Mouse (Mus musculus): ENCODE results near the gene Dtd1. TPM values are rescaled to one million over a fixed set of nuclear protein-coding genes. Genes with fewer than 3 reads are reported as not detected.

Dtd1 gene
- polyA plus RNA-seq, 2 experiments, result 19.1 to 39.8 TPM

GRCm38 (mm10) chr2:144719294-144719693 lies 119.6 kb downstream of the Dtd1 start:
- no peaks in the 10 kb centered on the region for H3K36me3 ChIP-seq (ENCODE audit: control insufficient read depth, insufficient read depth, low read length)
- no peak for TF ChIP-seq POLR2A (IDR thresholded peaks at IDR 0.05; ENCODE audit: borderline replicate concordance, extremely low read depth, insufficient read depth, insufficient read length)
- no peak overlapping the region for H3K27ac ChIP-seq (replicated peaks; ENCODE audit: low read depth, low read length)
- WGBS, result 61% methylated on average over 5 of the region's 5 CpGs
- DNase-seq (ENCODE audit: low spot score) (no peak), ATAC-seq (ENCODE audit: low FRiP score, low read depth) (peak; percentile 34; the same call in 1 of the 2 replicates)
- no peaks in the 10 kb centered on the region for H3K9me3 ChIP-seq (ENCODE audit: control insufficient read depth, low read length)
- no peak overlapping the region for H3K4me3 ChIP-seq (replicated peaks; ENCODE audit: low read length)
- peaks cover 6% of the 10 kb centered on the region; the same call in 1 of the 2 replicates for H3K4me1 ChIP-seq (ENCODE audit: control insufficient read depth, insufficient read depth, low read length)
- no peak overlapping the region for H3K9ac ChIP-seq (ENCODE audit: low read depth, low read length, severe bottlenecking)
- no peak overlapping the region for H3K4me2 ChIP-seq (replicated peaks; ENCODE audit: low read depth, low read length, severe bottlenecking)
- no peaks in the 10 kb centered on the region for H3K27me3 ChIP-seq (ENCODE audit: control insufficient read depth, insufficient read depth, low read length)

GRCm38 (mm10) chr2:144719718-144720117 lies 120.0 kb downstream of the Dtd1 start:
- WGBS, result 60% methylated on average over 4 of the region's 4 CpGs
- no peak overlapping the region for H3K9ac ChIP-seq (ENCODE audit: low read depth, low read length, severe bottlenecking)
- no peak overlapping the region for H3K4me2 ChIP-seq (replicated peaks; ENCODE audit: low read depth, low read length, severe bottlenecking)
- ATAC-seq (ENCODE audit: low FRiP score, low read depth) (no peak), DNase-seq (ENCODE audit: low spot score) (no peak)
- TF ChIP-seq POLR2A (IDR thresholded peaks at IDR 0.05; ENCODE audit: borderline replicate concordance, extremely low read depth, insufficient read depth, insufficient read length), result no peak
- peaks cover 6% of the 10 kb centered on the region; the same call in 1 of the 2 replicates for H3K4me1 ChIP-seq (ENCODE audit: control insufficient read depth, insufficient read depth, low read length)
- no peaks in the 10 kb centered on the region for H3K36me3 ChIP-seq (ENCODE audit: control insufficient read depth, insufficient read depth, low read length)
- H3K9me3 ChIP-seq (ENCODE audit: control insufficient read depth, low read length), result no peaks in the 10 kb centered on the region
- H3K4me3 ChIP-seq (replicated peaks; ENCODE audit: low read length), result no peak overlapping the region
- no peak overlapping the region for H3K27ac ChIP-seq (replicated peaks; ENCODE audit: low read depth, low read length)
- no peaks in the 10 kb centered on the region for H3K27me3 ChIP-seq (ENCODE audit: control insufficient read depth, insufficient read depth, low read length)

GRCm38 (mm10) chr2:144720407-144720959 lies 120.8 kb downstream of the Dtd1 start:
- TF ChIP-seq POLR2A (IDR thresholded peaks at IDR 0.05; ENCODE audit: borderline replicate concordance, extremely low read depth, insufficient read depth, insufficient read length), result no peak
- Histone ChIP-seq H3K9me3 (ENCODE audit: control insufficient read depth, low read length) (no peaks in the 10 kb centered on the region), H3K4me2 (replicated peaks; ENCODE audit: low read depth, low read length, severe bottlenecking) (no peak overlapping the region), H3K4me1 (ENCODE audit: control insufficient read depth, insufficient read depth, low read length) (peaks cover 6% of the 10 kb centered on the region; the same call in 1 of the 2 replicates), H3K9ac (ENCODE audit: low read depth, low read length, severe bottlenecking) (no peak overlapping the region), H3K27ac (replicated peaks; ENCODE audit: low read depth, low read length) (no peak overlapping the region), H3K36me3 (ENCODE audit: control insufficient read depth, insufficient read depth, low read length) (no peaks in the 10 kb centered on the region), H3K27me3 (ENCODE audit: control insufficient read depth, insufficient read depth, low read length) (no peaks in the 10 kb centered on the region), H3K4me3 (replicated peaks; ENCODE audit: low read length) (no peak overlapping the region)
- ATAC-seq (ENCODE audit: low FRiP score, low read depth) (no peak), DNase-seq (ENCODE audit: low spot score) (no peak)
- 42% methylated on average over 5 of the region's 5 CpGs for WGBS

GRCm38 (mm10) chr2:144724679-144725078 lies 125.0 kb downstream of the Dtd1 start:
- H3K4me3 ChIP-seq (replicated peaks; ENCODE audit: low read length), result no peak overlapping the region
- 93% methylated on average over 1 of the region's 1 CpGs for WGBS
- H3K4me2 ChIP-seq (replicated peaks; ENCODE audit: low read depth, low read length, severe bottlenecking), result no peak overlapping the region
- no peaks in the 10 kb centered on the region for H3K9me3 ChIP-seq (ENCODE audit: control insufficient read depth, low read length)
- H3K4me1 ChIP-seq (ENCODE audit: control insufficient read depth, insufficient read depth, low read length), result no peaks in the 10 kb centered on the region
- DNase-seq (ENCODE audit: low spot score) (no peak), ATAC-seq (ENCODE audit: low FRiP score, low read depth) (peak; percentile 68)
- TF ChIP-seq POLR2A (IDR thresholded peaks at IDR 0.05; ENCODE audit: borderline replicate concordance, extremely low read depth, insufficient read depth, insufficient read length), result no peak
- H3K27me3 ChIP-seq (ENCODE audit: control insufficient read depth, insufficient read depth, low read length), result no peaks in the 10 kb centered on the region
- H3K27ac ChIP-seq (replicated peaks; ENCODE audit: low read depth, low read length), result no peak overlapping the region
- no peaks in the 10 kb centered on the region for H3K36me3 ChIP-seq (ENCODE audit: control insufficient read depth, insufficient read depth, low read length)
- H3K9ac ChIP-seq (ENCODE audit: low read depth, low read length, severe bottlenecking), result no peak overlapping the region

GRCm38 (mm10) chr2:144727136-144727535 lies 127.4 kb downstream of the Dtd1 start:
- H3K27me3 ChIP-seq (ENCODE audit: control insufficient read depth, insufficient read depth, low read length), result no peaks in the 10 kb centered on the region
- H3K9ac ChIP-seq (ENCODE audit: low read depth, low read length, severe bottlenecking), result no peak overlapping the region
- DNase-seq (ENCODE audit: low spot score) (no peak), ATAC-seq (ENCODE audit: low FRiP score, low read depth) (no peak)
- H3K4me1 ChIP-seq (ENCODE audit: control insufficient read depth, insufficient read depth, low read length), result no peaks in the 10 kb centered on the region
- no peak overlapping the region for H3K4me3 ChIP-seq (replicated peaks; ENCODE audit: low read length)
- H3K27ac ChIP-seq (replicated peaks; ENCODE audit: low read depth, low read length), result no peak overlapping the region
- no peaks in the 10 kb centered on the region for H3K9me3 ChIP-seq (ENCODE audit: control insufficient read depth, low read length)
- TF ChIP-seq POLR2A (IDR thresholded peaks at IDR 0.05; ENCODE audit: borderline replicate concordance, extremely low read depth, insufficient read depth, insufficient read length), result no peak
- H3K36me3 ChIP-seq (ENCODE audit: control insufficient read depth, insufficient read depth, low read length), result no peaks in the 10 kb centered on the region
- H3K4me2 ChIP-seq (replicated peaks; ENCODE audit: low read depth, low read length, severe bottlenecking), result no peak overlapping the region
- WGBS, result 87% methylated on average over 3 of the region's 3 CpGs
